Mouse (Mus musculus) sigmoid colon, adult 10 weeks (tissue): Measurements from ENCODE around the gene Tro. TPM values are rescaled to one million over a fixed set of nuclear protein-coding genes. Genes with fewer than 3 reads are reported as not detected.

Source experiments
- polyA plus RNA-seq: library from polyadenylated mRNA; stranded (reverse); fragments of 350-450 nt; fragmentation: Illumina TruSeq; extraction: RNeasy Lipid Tissue Mini Kit (QIAGEN cat#74804); gene quantifications from one replicate; pipeline ENCODE4 v1.2.3, GENCODE M21; 2014; ENCODE audit warnings: low read depth, low replicate concordance

Tro gene
- 3.6 TPM for polyA plus RNA-seq

DNA sequence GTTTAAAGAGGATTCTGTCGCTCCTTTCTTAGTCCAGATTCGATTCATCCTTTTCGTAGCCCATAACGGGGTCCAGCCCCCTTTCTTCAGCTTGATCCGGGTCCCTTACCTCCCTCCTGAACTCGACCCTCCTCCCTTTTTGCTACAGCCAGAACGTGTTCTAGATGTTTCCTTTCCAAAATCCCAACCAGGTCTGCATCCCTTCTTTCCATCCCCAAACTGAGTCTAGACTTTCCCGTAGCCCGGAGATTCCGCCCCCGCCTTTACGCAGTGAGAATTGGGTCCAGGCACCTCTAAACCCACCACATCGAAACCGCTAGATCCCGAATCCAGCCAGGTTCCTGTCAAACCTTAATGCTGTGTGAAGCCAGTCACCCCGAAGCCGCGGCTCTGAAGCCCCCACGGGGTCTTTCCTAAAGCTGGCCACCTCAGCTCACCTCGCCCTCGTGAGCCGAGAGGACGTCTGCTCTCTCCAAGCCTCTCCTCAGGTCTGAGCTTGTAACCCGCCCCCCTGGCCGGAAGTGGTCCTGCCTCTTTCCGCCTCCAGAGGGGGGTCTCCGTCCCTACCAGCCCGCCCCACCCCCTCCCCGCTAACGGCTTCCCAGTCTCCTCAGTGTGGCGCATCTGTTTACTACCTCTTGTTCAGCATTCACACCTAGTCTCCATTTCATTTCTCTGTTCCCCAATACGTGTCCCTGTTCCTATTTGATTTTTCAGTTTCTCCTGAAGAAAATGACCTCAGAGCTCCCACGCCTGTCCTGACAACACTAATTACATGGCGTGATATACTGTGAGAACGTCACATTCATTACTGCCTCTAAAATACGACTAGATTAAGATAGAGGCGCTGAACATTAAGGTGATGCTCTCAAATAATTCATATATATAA is at the start of gene Tro:
Gene Tro, minus strand, starts transcription at position 676 of the 889 bp plus-strand sequence.

Other genes starting within 250 kb of the Tro start
- 42.1 TPM for gene Tmem29, start 198.4 kb downstream of the Tro start, polyA plus RNA-seq
- gene Alas2, start 110.2 kb downstream of the Tro start, polyA plus RNA-seq = 4.2 TPM
- 4.1 TPM for gene Pfkfb1, start 69.4 kb downstream of the Tro start, polyA plus RNA-seq
- gene Apex2, start 67.7 kb downstream of the Tro start, polyA plus RNA-seq = 4.3 TPM
- 9.3 TPM for gene Maged2, start 156.8 kb upstream of the Tro start, polyA plus RNA-seq